Comparison of ENCODE assay signal across 16 mouse cellular contexts in genomic region chr19:6268670-6269132, GRCm38 (mm10). TPM values are rescaled to one million over a fixed set of nuclear protein-coding genes. Genes with fewer than 3 reads are reported as not detected.
A peak's percentile ranks its signal among the peaks of the same experiment; 100 is the strongest.
DNase-seq lines count a peak whose midpoint lies in the region; ATAC-seq and TF ChIP-seq lines count a peak whose summit lies in the region.
"Had no signal": no experiment of that assay in that cellular context is flagged by ENCODE, and none has a peak within 500 bp of the region (broad histone marks: within the 10 kb centered on the region; RNA-seq: fewer than 3 reads in every experiment).

No protein-coding gene starts in this region.

- peaks cover 4% of the 10 kb centered on the region; the same call in 1 of the 2 replicates for H3K79me2 ChIP-seq in liver, adult 2 months (ENCODE audit: control insufficient read depth, insufficient read depth, low read length)
- no peaks in the 10 kb centered on the region for H3K79me2 ChIP-seq in myocyte (ENCODE audit: control insufficient read depth, insufficient read depth)

- peaks cover 42% of the 10 kb centered on the region for H3K4me1 ChIP-seq in liver, adult 2 months (ENCODE audit: control insufficient read depth, insufficient read depth, low read length)
- no peaks in the 10 kb centered on the region for H3K4me1 ChIP-seq in liver, embryonic 11.5 days (replicated peaks; ENCODE audit: control insufficient read depth, insufficient read depth, low read length)
- H3K4me1 ChIP-seq in lung, postnatal 0 days (ENCODE audit: insufficient read depth, low read depth, low read length), result peaks cover 2% of the 10 kb centered on the region; the same call in 1 of the 2 replicates
- H3K4me1 ChIP-seq: neural tube, embryonic 12.5 days had no signal

- 22% methylated on average over 7 of the region's 7 CpGs for WGBS in liver, adult 2 months
- WGBS in liver, embryonic 11.5 days, result 73% methylated on average over 7 of the region's 7 CpGs
- WGBS in lung, postnatal 0 days, result 54% methylated on average over 7 of the region's 7 CpGs

- H3K9ac ChIP-seq in liver, adult 2 months (ENCODE audit: low read depth, low read length), result no peak overlapping the region
- H3K9ac ChIP-seq in liver, embryonic 11.5 days (ENCODE audit: low read depth, low read length), result no peak overlapping the region
- H3K9ac ChIP-seq in lung, postnatal 0 days (replicated peaks; ENCODE audit: low read depth), result no peak overlapping the region
- H3K9ac ChIP-seq: forebrain, embryonic 12.5 days; liver, embryonic 13.5 days; midbrain, embryonic 12.5 days; neural tube, embryonic 12.5 days had no signal

- H3K9me3 ChIP-seq in liver, embryonic 11.5 days (ENCODE audit: control insufficient read depth, low read length), result no peaks in the 10 kb centered on the region
- H3K9me3 ChIP-seq in lung, postnatal 0 days (ENCODE audit: low read length), result no peaks in the 10 kb centered on the region
- H3K9me3 ChIP-seq: forebrain, embryonic 12.5 days; heart, embryonic 10.5 days; kidney, embryonic 15.5 days; liver, embryonic 13.5 days; midbrain, embryonic 12.5 days; neural tube, embryonic 12.5 days had no signal

- H3K4me3 ChIP-seq in liver, adult 2 months (ENCODE audit: insufficient read depth, low read depth, low read length), result no peak overlapping the region
- no peak overlapping the region for H3K4me3 ChIP-seq in liver, embryonic 11.5 days (ENCODE audit: low read depth, low read length)
- no peak overlapping the region for H3K4me3 ChIP-seq in lung, postnatal 0 days (ENCODE audit: low read depth, low read length)
- H3K4me3 ChIP-seq in myocyte, result no peak overlapping the region
- H3K4me3 ChIP-seq: forebrain, embryonic 12.5 days; heart, embryonic 10.5 days; kidney, embryonic 15.5 days; liver, embryonic 13.5 days; midbrain, embryonic 12.5 days; neural tube, embryonic 12.5 days had no signal

- H3K36me3 ChIP-seq in liver, adult 2 months (ENCODE audit: control insufficient read depth, insufficient read depth, low read length), result no peaks in the 10 kb centered on the region
- H3K36me3 ChIP-seq in liver, embryonic 11.5 days (ENCODE audit: control insufficient read depth, insufficient read depth, low read length), result no peaks in the 10 kb centered on the region
- H3K36me3 ChIP-seq in lung, postnatal 0 days (ENCODE audit: insufficient read depth, low read length), result no peaks in the 10 kb centered on the region
- H3K36me3 ChIP-seq in myocyte (ENCODE audit: control insufficient read depth, insufficient read depth), result no peaks in the 10 kb centered on the region
- H3K36me3 ChIP-seq: forebrain, embryonic 12.5 days; heart, embryonic 10.5 days; kidney, embryonic 15.5 days; liver, embryonic 13.5 days; midbrain, embryonic 12.5 days; neural tube, embryonic 12.5 days had no signal

- no peak overlapping the region for H3K4me2 ChIP-seq in liver, embryonic 11.5 days
- H3K4me2 ChIP-seq in lung, postnatal 0 days (replicated peaks; ENCODE audit: low read depth, low read length), result no peak overlapping the region
- peak overlapping the region; percentile 58 for H3K4me2 ChIP-seq in myocyte (ENCODE audit: low read depth)
- H3K4me2 ChIP-seq: forebrain, embryonic 12.5 days; kidney, embryonic 15.5 days; liver, embryonic 13.5 days; midbrain, embryonic 12.5 days; neural tube, embryonic 12.5 days had no signal

- no peak overlapping the region for H3ac ChIP-seq in myocyte (ENCODE audit: control insufficient read depth, insufficient read length)

- peak overlapping the region; percentile 85 for H3K27ac ChIP-seq in liver, adult 2 months (replicated peaks; ENCODE audit: insufficient read depth, low read depth, low read length)
- H3K27ac ChIP-seq in liver, embryonic 11.5 days (ENCODE audit: low read depth, low read length), result no peak overlapping the region
- peak overlapping the region; percentile 14; the same call in 1 of the 2 replicates for H3K27ac ChIP-seq in lung, postnatal 0 days (ENCODE audit: low read length)
- H3K27ac ChIP-seq: forebrain, embryonic 12.5 days; heart, embryonic 10.5 days; kidney, embryonic 15.5 days; midbrain, embryonic 12.5 days; neural tube, embryonic 12.5 days; stomach, postnatal 0 days had no signal

- H3K27me3 ChIP-seq in liver, adult 2 months (ENCODE audit: control insufficient read depth, insufficient read depth, low read length), result no peaks in the 10 kb centered on the region
- H3K27me3 ChIP-seq in liver, embryonic 11.5 days (replicated peaks; ENCODE audit: control insufficient read depth, insufficient read depth, low read length), result no peaks in the 10 kb centered on the region
- H3K27me3 ChIP-seq in lung, postnatal 0 days (replicated peaks; ENCODE audit: insufficient read depth, low read length), result no peaks in the 10 kb centered on the region
- no peaks in the 10 kb centered on the region for H3K27me3 ChIP-seq in myocyte (ENCODE audit: control insufficient read depth, insufficient read depth, insufficient read length)
- H3K27me3 ChIP-seq: kidney, embryonic 15.5 days had no signal

- no peak for TF ChIP-seq CTCF in liver, adult 2 months (IDR thresholded peaks at IDR 0.05; ENCODE audit: low read depth, low read length)
- TF ChIP-seq CTCF in lung, postnatal 0 days (IDR thresholded peaks at IDR 0.05), result no peak

- DNase-seq in adrenal gland, postnatal 14 days, result peak; percentile 50
- no peak for DNase-seq in adrenal gland, adult 18-20 months (ENCODE audit: low spot score in 2 of 2)
- peak; percentile 90 for DNase-seq in liver, adult 2 months (ENCODE audit: extremely low read depth, low read depth, low spot score)
- no peak for DNase-seq in liver, embryonic 11.5 days (ENCODE audit: low spot score)
- DNase-seq in lung, postnatal 0 days (ENCODE audit: low spot score), result peak; percentile 94
- no peak for DNase-seq in layer of hippocampus, adult 18-20 months (ENCODE audit: low spot score in 2 of 2)
- no peak for DNase-seq in layer of hippocampus, adult 9-11 months

- TF ChIP-seq POLR2A in liver, adult 2 months (IDR thresholded peaks at IDR 0.05; ENCODE audit: extremely low read depth, insufficient read depth, low read length), result 0 out of 2 replicates have a peak, but pooled peaks have one; percentile 11
- no peak for TF ChIP-seq POLR2A in myocyte (IDR thresholded peaks at IDR 0.05; ENCODE audit: insufficient read length, low read depth)

- ATAC-seq in liver, embryonic 11.5 days (replicated peaks; ENCODE audit: low FRiP score), result no peak
- peak; percentile 71 for ATAC-seq in lung, postnatal 0 days

- peak; percentile 85 for TF ChIP-seq EP300 in lung, postnatal 0 days (IDR thresholded peaks at IDR 0.05)

TF ChIP-seq in myocyte, 11 proteins besides CTCF, POLR2A, EP300 and RAD21 (continues in another document):
- TF ChIP-seq CEBPB (IDR thresholded peaks at IDR 0.05; ENCODE audit: insufficient read depth, poor library complexity, severe bottlenecking) (peak; percentile 74), MAX (IDR thresholded peaks at IDR 0.05; ENCODE audit: low read depth) (no peak), REST (IDR thresholded peaks at IDR 0.05; ENCODE audit: insufficient read depth, insufficient read length) (no peak), SRF (IDR thresholded peaks at IDR 0.05; ENCODE audit: control insufficient read depth, insufficient read length, low read depth) (no peak)

RNA-seq across cellular contexts. Expression of gene Ehd1, which starts 7.8 kb away (rescaled TPM):
- total RNA-seq in adrenal gland, postnatal 14 days (2021), result 116 and 118 TPM in 2 replicates
- total RNA-seq in adrenal gland, adult 18-20 months (2021), result 100 to 1,000 TPM; 112 to 157 TPM
- 25.3 and 29.7 TPM in 2 replicates for total RNA-seq in liver, adult 2 months (2014; rRNA removed)
- polyA plus RNA-seq in liver, adult 2 months (2012; rRNA removed), result 140 and 154 TPM in 2 replicates
- 96.5 and 105 TPM in 2 replicates for polyA plus RNA-seq in liver, embryonic 11.5 days (2014; fragmentation: Nextera tagmentation; extraction: Ambion mirVana)
- 115 and 119 TPM in 2 replicates for polyA plus RNA-seq in lung, postnatal 0 days (2015; fragmentation: Nextera tagmentation; extraction: Ambion mirVana)
- polyA plus RNA-seq in myocyte (2012; fragmentation: generic; extraction: Trizol), result 433 TPM
- 10 to 100 TPM; 86.6 to 88.0 TPM for total RNA-seq in layer of hippocampus, adult 18-20 months (2021)

RNA-seq across cellular contexts. Expression of gene Atg2a, which starts 27.2 kb away (rescaled TPM):
- 27.5 and 30.6 TPM in 2 replicates for total RNA-seq in adrenal gland, postnatal 14 days (2021)
- 10 to 100 TPM; 26.4 to 37.1 TPM for total RNA-seq in adrenal gland, adult 18-20 months (2021)
- total RNA-seq in liver, adult 2 months (2014; rRNA removed), result 9.1 and 16.0 TPM in 2 replicates
- 26.8 and 32.3 TPM in 2 replicates for polyA plus RNA-seq in liver, adult 2 months (2012; rRNA removed)
- polyA plus RNA-seq in liver, embryonic 11.5 days (2014; fragmentation: Nextera tagmentation; extraction: Ambion mirVana), result 10.4 and 13.5 TPM in 2 replicates
- polyA plus RNA-seq in lung, postnatal 0 days (2015; fragmentation: Nextera tagmentation; extraction: Ambion mirVana), result 5.1 and 5.9 TPM in 2 replicates
- polyA plus RNA-seq in myocyte (2012; fragmentation: generic; extraction: Trizol), result 15.2 TPM
- total RNA-seq in layer of hippocampus, adult 18-20 months (2021), result 10 to 100 TPM; 34.0 to 34.2 TPM

RNA-seq across cellular contexts. Expression of gene Ppp2r5b, which starts 33.0 kb away (rescaled TPM):
- 64.8 and 67.0 TPM in 2 replicates for total RNA-seq in adrenal gland, postnatal 14 days (2021)
- 100 to 1,000 TPM in 1 of 2 experiments, 10 to 100 TPM in 1; 97.0 to 115 TPM for total RNA-seq in adrenal gland, adult 18-20 months (2021)
- total RNA-seq in liver, adult 2 months (2014; rRNA removed), result 3.2 and 3.3 TPM in 2 replicates
- 12.5 and 14.5 TPM in 2 replicates for polyA plus RNA-seq in liver, adult 2 months (2012; rRNA removed)
- polyA plus RNA-seq in liver, embryonic 11.5 days (2014; fragmentation: Nextera tagmentation; extraction: Ambion mirVana), result 10.5 and 12.0 TPM in 2 replicates
- polyA plus RNA-seq in lung, postnatal 0 days (2015; fragmentation: Nextera tagmentation; extraction: Ambion mirVana), result 20.2 and 21.6 TPM in 2 replicates
- 51.4 TPM for polyA plus RNA-seq in myocyte (2012; fragmentation: generic; extraction: Trizol)
- 100 to 1,000 TPM; 133 TPM for total RNA-seq in layer of hippocampus, adult 18-20 months (2021)

RNA-seq across cellular contexts. Expression of gene Cdc42bpg, which starts 37.6 kb away (rescaled TPM):
- total RNA-seq in adrenal gland, postnatal 14 days (2021), result 9.9 and 11.5 TPM in 2 replicates
- total RNA-seq in adrenal gland, adult 18-20 months (2021), result 10 to 100 TPM; 15.1 to 19.3 TPM
- 3.1 and 4.6 TPM in 2 replicates for total RNA-seq in liver, adult 2 months (2014; rRNA removed)
- polyA plus RNA-seq in liver, adult 2 months (2012; rRNA removed), result 6.7 and 7.3 TPM in 2 replicates
- 0.26 and 1.2 TPM in 2 replicates for polyA plus RNA-seq in liver, embryonic 11.5 days (2014; fragmentation: Nextera tagmentation; extraction: Ambion mirVana)
- polyA plus RNA-seq in lung, postnatal 0 days (2015; fragmentation: Nextera tagmentation; extraction: Ambion mirVana), result 2.8 and 3.2 TPM in 2 replicates
- 10.0 TPM for polyA plus RNA-seq in myocyte (2012; fragmentation: generic; extraction: Trizol)
- 1 to 10 TPM; 4.8 to 5.6 TPM for total RNA-seq in layer of hippocampus, adult 18-20 months (2021)

RNA-seq across cellular contexts. Expression of gene Gpha2, which starts 42.5 kb away (rescaled TPM):
- total RNA-seq in adrenal gland, postnatal 14 days (2021), result 19.6 and 20.2 TPM in 2 replicates
- total RNA-seq in adrenal gland, adult 18-20 months (2021), result 10 to 100 TPM; 21.9 to 24.2 TPM
- total RNA-seq in liver, adult 2 months (2014; rRNA removed), result 0.27 and 0.28 TPM in 2 replicates
- not detected in 2 replicates for polyA plus RNA-seq in liver, adult 2 months (2012; rRNA removed)
- 0.70 TPM in 1 of 2 replicates, not detected in the other for polyA plus RNA-seq in liver, embryonic 11.5 days (2014; fragmentation: Nextera tagmentation; extraction: Ambion mirVana)
- polyA plus RNA-seq in lung, postnatal 0 days (2015; fragmentation: Nextera tagmentation; extraction: Ambion mirVana), result 0.49 and 0.55 TPM in 2 replicates
- polyA plus RNA-seq in myocyte (2012; fragmentation: generic; extraction: Trizol), result 0.40 TPM
- not detected for total RNA-seq in layer of hippocampus, adult 18-20 months (2021)
- total RNA-seq: left cerebral cortex, postnatal 10 days had no signal
- polyA plus RNA-seq: neural tube, embryonic 12.5 days had no signal

Comparison
In these comparisons a context has a peak if more than half of its experiments do, and no peak if none do; other contexts are left out.
1. DNase-seq: peak in adrenal gland, postnatal 14 days (single experiment), liver, adult 2 months (single experiment) and lung, postnatal 0 days (single experiment); none in adrenal gland, adult 18-20 months (0 of 2), liver, embryonic 11.5 days (single experiment), layer of hippocampus, adult 18-20 months (0 of 2) and layer of hippocampus, adult 9-11 months (single experiment).
2. RNA of gene Ppp2r5b, which starts 33.0 kb away (total RNA-seq): 133 TPM in layer of hippocampus, adult 18-20 months, 97.0 to 115 TPM in adrenal gland, adult 18-20 months and 64.8 to 67.0 TPM in adrenal gland, postnatal 14 days; 3.2 to 3.3 TPM in liver, adult 2 months; every median in the first group is over 10 times any median in the second.